Mouse (Mus musculus) hindbrain, embryonic 16.5 days (tissue): ENCODE results near the gene Dennd2c. TPM values are rescaled to one million over a fixed set of nuclear protein-coding genes. Genes with fewer than 3 reads are reported as not detected.
"Not testable (repeated sequence)": the region's sequence is repeated elsewhere in the genome, so short reads cannot be mapped to it uniquely, and the experiment has no call there.

ENCODE experiments used
- ATAC-seq: fragments of 200-750 bp; cut with Nextera tagmentation; 2 replicates; pipeline ENCODE4 v1.8.0; 2017; ENCODE audit warnings: moderate TSS enrichment, moderate library complexity
- H3K27ac ChIP-seq: fragments of 300-500 bp; sonication (generic); 2 replicates; pipeline ENCODE4 v1.5.1; 2014; ENCODE audit warnings: low read depth, mild to moderate bottlenecking, control low read depth, low read length, moderate library complexity
- H3K27me3 ChIP-seq: fragments of 300-500 bp; sonication (generic); replicated peaks from 2 replicates; pipeline ENCODE4 v1.6.1; 2014; ENCODE audit warnings: low read length; ENCODE audit not compliant: control insufficient read depth, insufficient read depth
- H3K36me3 ChIP-seq: fragments of 300-500 bp; sonication (generic); 2 replicates; pipeline ENCODE4 v1.6.1; 2014; ENCODE audit warnings: mild to moderate bottlenecking, low read length, moderate library complexity, mixed read lengths; ENCODE audit not compliant: control insufficient read depth, insufficient read depth
- H3K4me1 ChIP-seq: fragments of 300-500 bp; sonication (generic); 2 replicates; pipeline ENCODE4 v1.6.1; 2014; ENCODE audit warnings: low read depth, low read length; ENCODE audit not compliant: control insufficient read depth, insufficient read depth
- H3K4me2 ChIP-seq: fragments of 300-500 bp; sonication (generic); 2 replicates; pipeline ENCODE4 v1.6.1; 2014; ENCODE audit warnings: mild to moderate bottlenecking, low read length, control low read depth, moderate library complexity
- H3K4me3 ChIP-seq: fragments of 300-500 bp; sonication (generic); 2 replicates; pipeline ENCODE4 v1.5.1; 2014; ENCODE audit warnings: mild to moderate bottlenecking, low read length, control low read depth, moderate library complexity
- H3K9ac ChIP-seq: fragments of 300-500 bp; sonication (generic); 2 replicates; pipeline ENCODE4 v1.6.1; 2014; ENCODE audit warnings: low read depth, mild to moderate bottlenecking, control low read depth, low read length, moderate library complexity
- H3K9me3 ChIP-seq: fragments of 300-500 bp; sonication (generic); 2 replicates; pipeline ENCODE4 v1.6.1; 2014; ENCODE audit warnings: mild to moderate bottlenecking, low read length, moderate library complexity; ENCODE audit not compliant: control insufficient read depth
- WGBS: fragments of 180-500 bp; shearing (Covaris S2); extraction: QIAGEN DNeasy Blood & Tissue Kit; methylation state at CpG from one replicate; pipeline ENCODE4 v1.1.7; 2014; 5-methylcytosine and 5-hydroxymethylcytosine counted together
- polyA plus RNA-seq: library from polyadenylated mRNA; unstranded; fragments of >200 nt; fragmentation: Nextera tagmentation; extraction: Ambion mirVana; gene quantifications from 2 replicates; pipeline ENCODE4 v1.2.1, GENCODE M21; 2015

Gene Dennd2c
- polyA plus RNA-seq, 1 experiment from 2014 or later, result 1.0 TPM

GRCm38 (mm10) chr3:103176740-103177139, 74.3 kb downstream of the Dennd2c start:
- no peak overlapping the region for H3K9ac ChIP-seq
- no peaks in the 10 kb centered on the region for H3K9me3 ChIP-seq
- H3K4me3 ChIP-seq, result no peak overlapping the region
- no peak overlapping the region for H3K4me2 ChIP-seq
- no peak overlapping the region for H3K27ac ChIP-seq
- no peak for ATAC-seq
- WGBS, result 94% methylated on average over 4 of the region's 4 CpGs
- no peaks in the 10 kb centered on the region for H3K27me3 ChIP-seq
- peaks cover 9% of the 10 kb centered on the region for H3K4me1 ChIP-seq
- H3K36me3 ChIP-seq, result peaks cover 37% of the 10 kb centered on the region

- no peak overlapping the region for H3K4me3 ChIP-seq
- H3K4me2 ChIP-seq, result no peak overlapping the region
- H3K36me3 ChIP-seq, result peaks cover 32% of the 10 kb centered on the region
- H3K27ac ChIP-seq, result no peak overlapping the region
- H3K9me3 ChIP-seq, result no peaks in the 10 kb centered on the region
- ATAC-seq, result no peak
- no peaks in the 10 kb centered on the region for H3K27me3 ChIP-seq
- 95% methylated on average over 9 of the region's 9 CpGs for WGBS
- no peaks in the 10 kb centered on the region for H3K4me1 ChIP-seq
- H3K9ac ChIP-seq, result no peak overlapping the region
Observed at GRCm38 (mm10) chr3:103179527-103179926, 77.1 kb downstream of the Dennd2c start.

- Histone ChIP-seq H3K36me3 (peaks cover 22% of the 10 kb centered on the region), H3K27ac (no peak overlapping the region), H3K9me3 (no peaks in the 10 kb centered on the region), H3K4me2 (no peak overlapping the region), H3K27me3 (no peaks in the 10 kb centered on the region), H3K9ac (no peak overlapping the region), H3K4me3 (no peak overlapping the region), H3K4me1 (no peaks in the 10 kb centered on the region)
- ATAC-seq, result no peak
- 59% methylated on average over 4 of the region's 4 CpGs for WGBS
Observed at GRCm38 (mm10) chr3:103181171-103181570, 78.8 kb downstream of the Dennd2c start.

- Histone ChIP-seq H3K9me3 (no peaks in the 10 kb centered on the region), H3K4me1 (no peaks in the 10 kb centered on the region), H3K27ac (no peak overlapping the region), H3K9ac (no peak overlapping the region), H3K4me2 (no peak overlapping the region), H3K27me3 (no peaks in the 10 kb centered on the region), H3K36me3 (peaks cover 9% of the 10 kb centered on the region), H3K4me3 (no peak overlapping the region)
- ATAC-seq, result no peak
- 83% methylated on average over 14 of the region's 14 CpGs for WGBS
Observed at GRCm38 (mm10) chr3:103182821-103183220, 80.4 kb downstream of the Dennd2c start.

GRCm38 (mm10) chr3:103184467-103184866, 82.1 kb downstream of the Dennd2c start:
- not testable (repeated sequence) for H3K27ac ChIP-seq, H3K4me2 ChIP-seq, H3K4me1 ChIP-seq, H3K36me3 ChIP-seq, H3K27me3 ChIP-seq, H3K9ac ChIP-seq, ATAC-seq, H3K9me3 ChIP-seq, H3K4me3 ChIP-seq

GRCm38 (mm10) chr3:103188451-103188850, 86.0 kb downstream of the Dennd2c start:
- ATAC-seq, result no peak
- no peaks in the 10 kb centered on the region for H3K27me3 ChIP-seq
- no peaks in the 10 kb centered on the region for H3K36me3 ChIP-seq
- H3K27ac ChIP-seq, result no peak overlapping the region
- peaks cover 2% of the 10 kb centered on the region for H3K9me3 ChIP-seq
- no peak overlapping the region for H3K9ac ChIP-seq
- WGBS, result 51% methylated on average over 5 of the region's 5 CpGs
- no peaks in the 10 kb centered on the region for H3K4me1 ChIP-seq
- no peak overlapping the region for H3K4me2 ChIP-seq
- no peak overlapping the region for H3K4me3 ChIP-seq

GRCm38 (mm10) chr3:103188856-103189255, 86.5 kb downstream of the Dennd2c start:
- peaks cover 2% of the 10 kb centered on the region for H3K9me3 ChIP-seq
- no peak for ATAC-seq
- no peaks in the 10 kb centered on the region for H3K27me3 ChIP-seq
- H3K4me1 ChIP-seq, result no peaks in the 10 kb centered on the region
- no peaks in the 10 kb centered on the region for H3K36me3 ChIP-seq
- H3K4me2 ChIP-seq, result no peak overlapping the region
- WGBS, result 86% methylated on average over 2 of the region's 2 CpGs
- no peak overlapping the region for H3K9ac ChIP-seq
- H3K27ac ChIP-seq, result no peak overlapping the region
- no peak overlapping the region for H3K4me3 ChIP-seq

GRCm38 (mm10) chr3:103192161-103192560, 89.8 kb downstream of the Dennd2c start:
- H3K9me3 ChIP-seq, result peaks cover 2% of the 10 kb centered on the region
- no peak overlapping the region for H3K9ac ChIP-seq
- no peak for ATAC-seq
- H3K27ac ChIP-seq, result no peak overlapping the region
- H3K4me1 ChIP-seq, result no peaks in the 10 kb centered on the region
- no peaks in the 10 kb centered on the region for H3K27me3 ChIP-seq
- no peak overlapping the region for H3K4me3 ChIP-seq
- H3K4me2 ChIP-seq, result no peak overlapping the region
- WGBS, result 89% methylated on average over 4 of the region's 4 CpGs
- no peaks in the 10 kb centered on the region for H3K36me3 ChIP-seq

- Histone ChIP-seq H3K4me1 (no peaks in the 10 kb centered on the region), H3K36me3 (no peaks in the 10 kb centered on the region), H3K27me3 (no peaks in the 10 kb centered on the region), H3K9ac (no peak overlapping the region), H3K9me3 (peaks cover 2% of the 10 kb centered on the region), H3K4me3 (no peak overlapping the region), H3K27ac (no peak overlapping the region), H3K4me2 (no peak overlapping the region)
- no peak for ATAC-seq
- 82% methylated on average over 1 of the region's 1 CpGs for WGBS
Observed at GRCm38 (mm10) chr3:103193186-103193585, 90.8 kb downstream of the Dennd2c start.

GRCm38 (mm10) chr3:103196320-103196823, 94.0 kb downstream of the Dennd2c start:
- WGBS, result 88% methylated on average over 7 of the region's 7 CpGs
- H3K36me3 ChIP-seq, result no peaks in the 10 kb centered on the region
- no peak overlapping the region for H3K27ac ChIP-seq
- peaks cover 2% of the 10 kb centered on the region for H3K9me3 ChIP-seq
- no peaks in the 10 kb centered on the region for H3K4me1 ChIP-seq
- no peak overlapping the region for H3K4me3 ChIP-seq
- ATAC-seq, result no peak
- H3K4me2 ChIP-seq, result no peak overlapping the region
- H3K9ac ChIP-seq, result no peak overlapping the region
- H3K27me3 ChIP-seq, result no peaks in the 10 kb centered on the region
